Mouse (Mus musculus): ENCODE data around the gene Uhrf2. TPM values are rescaled to one million over a fixed set of nuclear protein-coding genes. Genes with fewer than 3 reads are reported as not detected.
A peak's percentile ranks its signal among the peaks of the same experiment; 100 is the strongest.

Gene Uhrf2
- 40.5 and 46.2 TPM in 2 replicates for total RNA-seq (2012; rRNA removed)

DNA sequence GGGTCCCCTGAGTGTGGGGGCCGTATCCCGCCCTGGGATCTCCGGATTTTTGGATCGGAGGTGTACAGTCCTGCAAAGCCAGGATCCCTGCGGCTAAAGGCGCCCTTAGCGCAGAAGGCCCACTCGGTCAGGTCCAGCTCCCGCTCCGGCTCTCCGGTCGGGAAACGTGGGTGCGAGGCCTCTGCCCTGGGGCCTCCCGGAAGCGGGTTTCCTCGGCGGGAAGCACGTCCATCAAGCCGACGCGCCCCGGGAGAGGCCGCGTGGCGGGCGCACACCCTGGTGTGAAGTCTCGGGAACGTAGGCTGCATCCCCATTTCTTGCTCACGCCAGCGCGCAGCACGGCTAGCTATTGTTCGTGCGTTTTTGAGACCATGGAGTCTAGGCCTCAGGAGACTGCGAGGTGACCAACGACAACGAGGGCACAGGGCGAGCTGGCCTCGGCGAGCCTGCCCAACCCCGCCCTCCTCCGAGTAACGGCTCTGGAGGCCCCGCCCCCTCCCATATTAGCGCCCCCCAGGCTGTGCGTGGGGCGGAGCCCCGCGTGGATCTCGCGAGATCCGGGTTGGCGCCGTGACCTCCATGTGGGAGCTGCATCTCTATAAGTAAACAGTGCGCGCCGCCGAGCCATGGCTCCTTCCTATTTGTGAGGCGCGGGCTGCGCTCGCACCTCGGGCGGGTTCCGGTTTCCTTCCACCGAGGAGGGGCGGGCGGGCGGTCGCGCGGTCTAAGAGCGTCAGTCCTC, at the start of gene Uhrf2:
Gene Uhrf2, plus strand, starts transcription at position 620 of the 742 bp plus-strand sequence.
- Histone ChIP-seq H3K4me3 (ENCODE audit: insufficient read depth in 1 of 2, low read depth in 1 of 2, low read length in 2 of 2, poor library complexity in 1 of 2, severe bottlenecking in 1 of 2) (peak within 1 kb of the TSS; percentile 91 to 94), H3K27ac (ENCODE audit: insufficient read depth, low read depth, low read length, poor library complexity, severe bottlenecking) (no peak within 1 kb of the TSS), H3K9me3 (ENCODE audit: control insufficient read depth, insufficient read depth, low read depth, low read length) (no peaks in the 10 kb centered on the region), H3K9ac (ENCODE audit: insufficient read depth, low read depth, low read length, poor library complexity, severe bottlenecking) (peak within 1 kb of the TSS; percentile 92), H3K36me3 (ENCODE audit: control insufficient read depth, insufficient read depth, low read length, poor library complexity, severe bottlenecking) (no peaks in the 10 kb centered on the region), H3K4me1 (ENCODE audit: control insufficient read depth in 2 of 2, insufficient read depth in 2 of 2, low read length in 2 of 2, poor library complexity in 1 of 2) (0 out of 4 replicates have a peak, but pooled peaks cover 2% of the 10 kb centered on the region in 2 experiments)
- no peak for TF ChIP-seq ZC3H11A (IDR thresholded peaks at IDR 0.05; ENCODE audit: borderline replicate concordance, low read depth, low read length)
- TF ChIP-seq ZNF384 (IDR thresholded peaks at IDR 0.05; ENCODE audit: low read depth, low read length) = no peak
- peak; percentile 11; the same call in 1 of the 2 replicates for TF ChIP-seq HCFC1 (IDR thresholded peaks at IDR 0.05; ENCODE audit: borderline replicate concordance, insufficient read depth, low read length)
- TF ChIP-seq CHD2 (IDR thresholded peaks at IDR 0.05; ENCODE audit: low read depth, low read length) = peak; percentile 99
- TF ChIP-seq MAFK (IDR thresholded peaks at IDR 0.05; ENCODE audit: insufficient read depth, low read depth, low read length) = no peak
- peak; percentile 82 for DNase-seq (ENCODE audit: low read depth, low spot score)
- in situ Hi-C loops (cut with MboI; ENCODE audit: low sequenced_read_pairs in 2 of 2, unreplicated experiment in 2 of 2) = no loop called here

DNA sequence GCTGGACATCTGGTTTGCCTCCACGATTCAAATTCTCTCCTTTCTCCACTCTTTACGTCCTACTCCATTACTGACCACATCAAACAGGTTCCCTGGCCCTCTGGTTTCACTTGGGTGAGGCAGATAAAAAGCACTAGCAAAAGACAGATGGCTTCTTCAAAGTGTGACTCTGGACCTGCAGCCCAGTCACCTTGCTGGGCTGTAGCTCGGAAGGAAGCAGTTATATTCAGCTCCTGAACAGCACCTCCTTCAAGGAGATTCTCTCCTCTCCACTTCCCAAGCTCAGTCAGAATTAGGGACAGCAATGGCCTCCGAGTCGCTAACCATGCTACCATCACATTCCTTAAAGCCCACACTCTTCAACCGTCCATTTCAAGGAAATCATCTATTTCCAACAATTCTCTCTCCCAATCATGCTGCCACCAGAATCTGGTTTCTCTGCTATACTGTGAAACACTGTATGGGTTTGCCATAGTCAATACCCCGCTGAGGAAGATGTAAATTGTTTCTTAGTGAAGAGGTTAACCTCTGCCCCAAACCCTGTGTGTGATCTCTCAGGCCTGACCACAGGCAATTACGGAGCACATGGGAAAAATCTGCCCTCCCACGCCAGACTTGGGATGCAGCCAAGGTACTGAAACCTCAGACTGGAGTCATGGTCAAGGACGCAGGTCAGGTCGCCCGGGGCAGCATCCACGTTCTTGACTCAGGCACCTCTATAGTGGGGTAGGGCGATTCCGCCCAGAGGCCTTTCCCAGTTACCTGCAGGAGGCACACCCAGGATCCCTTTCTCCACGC, 45.9 kb upstream of the Uhrf2 start:
- Histone ChIP-seq H3K27ac (ENCODE audit: insufficient read depth, low read depth, low read length, poor library complexity, severe bottlenecking) (no peak overlapping the region), H3K9ac (ENCODE audit: insufficient read depth, low read depth, low read length, poor library complexity, severe bottlenecking) (no peak overlapping the region), H3K4me3 (ENCODE audit: insufficient read depth in 1 of 2, low read depth in 1 of 2, low read length in 2 of 2, poor library complexity in 1 of 2, severe bottlenecking in 1 of 2) (no peak overlapping the region; a peak in 1 of 4 replicates), H3K9me3 (ENCODE audit: control insufficient read depth, insufficient read depth, low read depth, low read length) (no peaks in the 10 kb centered on the region), H3K36me3 (ENCODE audit: control insufficient read depth, insufficient read depth, low read length, poor library complexity, severe bottlenecking) (no peaks in the 10 kb centered on the region), H3K4me1 (ENCODE audit: control insufficient read depth in 2 of 2, insufficient read depth in 2 of 2, low read length in 2 of 2, poor library complexity in 1 of 2) (no peaks in the 10 kb centered on the region)
- no peak for TF ChIP-seq CHD2 (IDR thresholded peaks at IDR 0.05; ENCODE audit: low read depth, low read length)
- TF ChIP-seq MAFK (IDR thresholded peaks at IDR 0.05; ENCODE audit: insufficient read depth, low read depth, low read length) = no peak
- no peak for TF ChIP-seq HCFC1 (IDR thresholded peaks at IDR 0.05; ENCODE audit: borderline replicate concordance, insufficient read depth, low read length)
- no peak for TF ChIP-seq ZNF384 (IDR thresholded peaks at IDR 0.05; ENCODE audit: low read depth, low read length)
- TF ChIP-seq ZC3H11A (IDR thresholded peaks at IDR 0.05; ENCODE audit: borderline replicate concordance, low read depth, low read length) = no peak
- in situ Hi-C loops (cut with MboI; ENCODE audit: low sequenced_read_pairs in 2 of 2, unreplicated experiment in 2 of 2) = no loop called here
- no peak for DNase-seq (ENCODE audit: low read depth, low spot score)

- in situ Hi-C loops (cut with MboI; ENCODE audit: low sequenced_read_pairs in 2 of 2, unreplicated experiment in 2 of 2) = no loop called here
- TF ChIP-seq ZNF384 (IDR thresholded peaks at IDR 0.05; ENCODE audit: low read depth, low read length) (no peak), CHD2 (IDR thresholded peaks at IDR 0.05; ENCODE audit: low read depth, low read length) (no peak), ZC3H11A (IDR thresholded peaks at IDR 0.05; ENCODE audit: borderline replicate concordance, low read depth, low read length) (no peak), MAFK (IDR thresholded peaks at IDR 0.05; ENCODE audit: insufficient read depth, low read depth, low read length) (no peak), HCFC1 (IDR thresholded peaks at IDR 0.05; ENCODE audit: borderline replicate concordance, insufficient read depth, low read length) (no peak)
These were observed 43.7 kb upstream of the Uhrf2 start for GRCm38 (mm10) chr19:29986464-29987091.

More at GRCm38 (mm10) chr19:29986464-29987091, 43.7 kb upstream of the Uhrf2 start:
- Histone ChIP-seq H3K36me3 (ENCODE audit: control insufficient read depth, insufficient read depth, low read length, poor library complexity, severe bottlenecking) (no peaks in the 10 kb centered on the region), H3K9ac (ENCODE audit: insufficient read depth, low read depth, low read length, poor library complexity, severe bottlenecking) (no peak overlapping the region), H3K4me1 (ENCODE audit: control insufficient read depth in 2 of 2, insufficient read depth in 2 of 2, low read length in 2 of 2, poor library complexity in 1 of 2) (no peaks in the 10 kb centered on the region), H3K4me3 (ENCODE audit: insufficient read depth in 1 of 2, low read depth in 1 of 2, low read length in 2 of 2, poor library complexity in 1 of 2, severe bottlenecking in 1 of 2) (no peak overlapping the region), H3K9me3 (ENCODE audit: control insufficient read depth, insufficient read depth, low read depth, low read length) (no peaks in the 10 kb centered on the region), H3K27ac (ENCODE audit: insufficient read depth, low read depth, low read length, poor library complexity, severe bottlenecking) (no peak overlapping the region)
- DNase-seq (ENCODE audit: low read depth, low spot score) = no peak
